Mouse (Mus musculus): Measurements from ENCODE around the gene Phlda1. TPM values are rescaled to one million over a fixed set of nuclear protein-coding genes. Genes with fewer than 3 reads are reported as not detected.
A peak's percentile ranks its signal among the peaks of the same experiment; 100 is the strongest.

Gene Phlda1
- polyA plus RNA-seq, 1 experiment from 2014 or later = 46.0 TPM

DNA sequence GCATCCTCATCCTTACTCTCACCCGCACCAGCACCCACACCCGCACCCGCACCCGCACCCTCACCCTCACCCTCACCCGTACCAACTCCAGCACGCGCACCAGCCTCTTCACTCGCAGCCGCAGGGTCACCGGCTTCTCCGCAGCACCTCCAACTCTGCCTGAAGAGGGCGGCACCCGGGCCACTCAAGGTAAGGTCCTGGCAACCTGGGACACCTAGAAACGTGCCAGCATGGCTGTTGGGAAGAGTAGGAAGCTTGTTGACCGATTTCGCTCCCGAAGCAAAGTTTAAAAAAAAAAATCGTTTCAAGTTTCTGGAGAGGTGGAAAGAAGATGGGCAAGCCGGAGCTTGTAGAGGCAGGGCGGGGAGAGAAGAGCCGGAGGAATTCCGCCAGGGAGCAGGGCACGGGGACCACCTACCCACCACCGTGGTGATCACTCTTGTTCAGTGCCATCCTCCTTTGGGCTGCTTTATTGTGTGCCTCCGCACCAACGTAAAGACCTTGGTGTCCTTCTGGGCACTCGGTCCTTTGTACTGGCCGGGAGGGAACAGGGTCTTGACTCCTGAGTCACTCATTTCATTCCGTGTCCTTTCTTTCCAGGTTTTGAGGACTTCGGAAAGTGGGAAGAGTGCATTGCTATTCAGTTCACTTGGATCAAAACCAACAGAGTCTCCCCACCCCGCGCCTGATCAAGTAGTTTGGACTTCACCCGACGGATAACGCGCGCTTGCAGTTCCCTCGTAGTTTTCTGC is 1.6 kb downstream of the Phlda1 start:
- ATAC-seq (replicated peaks; ENCODE audit: low FRiP score, low TSS enrichment, low read depth) = peak; percentile 14; the same call in 1 of the 2 replicates

DNA sequence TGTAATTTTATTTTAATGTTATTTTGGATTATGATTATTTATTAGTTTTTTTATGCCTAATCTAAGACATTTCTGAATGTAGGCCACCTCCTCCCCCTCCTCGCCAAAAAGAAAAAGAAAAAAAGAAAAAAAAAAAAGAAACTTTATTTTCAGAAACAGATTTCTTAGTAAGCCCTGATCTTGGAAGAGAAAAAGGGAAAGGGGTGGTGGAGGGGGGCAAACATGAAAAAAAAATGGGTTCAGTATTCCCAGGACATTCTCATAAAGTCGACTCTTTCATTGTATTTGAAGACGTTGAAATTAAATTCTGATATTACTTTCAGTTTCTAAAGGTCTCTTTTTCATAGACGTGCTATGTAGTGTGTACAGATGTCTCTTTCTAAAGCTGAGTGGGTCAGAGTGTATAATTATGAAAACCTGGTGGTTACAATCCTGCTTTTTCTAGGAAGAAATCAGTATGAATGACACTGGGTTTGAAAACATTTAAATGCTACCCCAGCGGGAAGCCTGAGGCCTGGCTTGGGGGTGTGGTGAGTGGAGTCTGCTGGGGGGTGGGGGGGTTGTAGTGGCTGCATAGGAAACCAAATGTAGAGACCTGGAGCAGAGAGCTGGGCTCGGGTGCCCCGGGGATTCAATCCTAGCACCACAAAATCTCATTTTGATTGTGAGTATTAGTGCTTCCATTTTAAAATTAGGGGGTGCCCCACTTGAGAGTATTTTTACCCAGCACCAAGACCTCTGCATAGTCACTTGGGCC is 2.4 kb downstream of the Phlda1 start:
- H3K4me2 ChIP-seq (ENCODE audit: low read length) = peak overlapping the region; percentile 73
- H3K36me3 ChIP-seq (ENCODE audit: control insufficient read depth, insufficient read depth, low read length) = peaks cover 6% of the 10 kb centered on the region; the same call in 1 of the 2 replicates
- WGBS = 6% methylated on average over 7 of the region's 7 CpGs
- H3K4me1 ChIP-seq (replicated peaks; ENCODE audit: control insufficient read depth, insufficient read depth, low read length) = peaks cover 39% of the 10 kb centered on the region
- peak overlapping the region; percentile 72 for H3K4me3 ChIP-seq (ENCODE audit: low read depth, low read length)
- DNase-seq (ENCODE audit: low spot score) = no peak
- peak overlapping the region; percentile 87 for H3K9ac ChIP-seq (ENCODE audit: low read length)
- peak overlapping the region; percentile 95 for H3K27ac ChIP-seq (ENCODE audit: low read depth)
- no peaks in the 10 kb centered on the region for H3K9me3 ChIP-seq (ENCODE audit: control insufficient read depth, low read length)
- no peak for ATAC-seq (replicated peaks; ENCODE audit: low FRiP score, low TSS enrichment, low read depth)
- H3K27me3 ChIP-seq (replicated peaks; ENCODE audit: control insufficient read depth, insufficient read depth, low read length) = no peaks in the 10 kb centered on the region

More for the DNA sequence above, 1.6 kb downstream of the Phlda1 start:
- whole genome bisulfite sequencing = under 1% methylated on average over 37 of the region's 38 CpGs
- Histone ChIP-seq H3K36me3 (ENCODE audit: control insufficient read depth, insufficient read depth, low read length) (peaks cover 6% of the 10 kb centered on the region; the same call in 1 of the 2 replicates), H3K27me3 (replicated peaks; ENCODE audit: control insufficient read depth, insufficient read depth, low read length) (no peaks in the 10 kb centered on the region), H3K27ac (ENCODE audit: low read depth) (peak overlapping the region; percentile 95), H3K4me1 (replicated peaks; ENCODE audit: control insufficient read depth, insufficient read depth, low read length) (peaks cover 39% of the 10 kb centered on the region), H3K9me3 (ENCODE audit: control insufficient read depth, low read length) (no peaks in the 10 kb centered on the region), H3K4me2 (ENCODE audit: low read length) (peak overlapping the region; percentile 73), H3K9ac (ENCODE audit: low read length) (peak overlapping the region; percentile 87), H3K4me3 (ENCODE audit: low read depth, low read length) (peak overlapping the region; percentile 72)
- DNase-seq (ENCODE audit: low spot score) = peak; percentile 78

GRCm38 (mm10) chr10:111509103-111509784 is 3.2 kb downstream of the Phlda1 start:
- Histone ChIP-seq H3K4me1 (replicated peaks; ENCODE audit: control insufficient read depth, insufficient read depth, low read length) (peaks cover 32% of the 10 kb centered on the region), H3K36me3 (ENCODE audit: control insufficient read depth, insufficient read depth, low read length) (peaks cover 6% of the 10 kb centered on the region; the same call in 1 of the 2 replicates), H3K4me3 (ENCODE audit: low read depth, low read length) (peak overlapping the region; percentile 72), H3K9me3 (ENCODE audit: control insufficient read depth, low read length) (no peaks in the 10 kb centered on the region), H3K27me3 (replicated peaks; ENCODE audit: control insufficient read depth, insufficient read depth, low read length) (no peaks in the 10 kb centered on the region), H3K27ac (ENCODE audit: low read depth) (0 out of 2 replicates have a peak overlapping the region, but pooled peaks have one; percentile 2), H3K9ac (ENCODE audit: low read length) (peak overlapping the region; percentile 87), H3K4me2 (ENCODE audit: low read length) (peak overlapping the region; percentile 73)
- DNase-seq (ENCODE audit: low spot score) (no peak), ATAC-seq (replicated peaks; ENCODE audit: low FRiP score, low TSS enrichment, low read depth) (no peak)
- WGBS = 27% methylated on average over 8 of the region's 8 CpGs

DNA sequence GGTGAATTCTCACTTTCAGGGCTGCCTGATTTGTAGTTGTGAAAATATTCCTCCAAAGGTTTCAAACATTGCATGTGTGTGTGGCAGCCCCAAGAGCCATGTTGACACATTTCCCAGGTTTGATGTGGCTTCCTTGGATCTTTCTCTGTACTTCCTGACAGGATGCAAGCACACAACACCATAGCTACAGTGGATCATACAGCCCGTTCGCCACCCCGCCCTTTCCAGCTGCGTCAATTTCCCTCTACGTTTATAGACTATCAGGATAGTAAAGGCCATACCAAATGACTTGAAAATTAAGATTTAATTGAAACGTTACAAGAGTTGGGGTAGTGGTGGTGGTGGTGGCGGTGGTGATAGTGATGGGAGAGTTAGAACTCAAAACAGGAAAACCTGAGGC is 3.9 kb downstream of the Phlda1 start:
- 0 out of 2 replicates have a peak overlapping the region, but pooled peaks have one; percentile 2 for H3K27ac ChIP-seq (ENCODE audit: low read depth)
- DNase-seq (ENCODE audit: low spot score) (no peak), ATAC-seq (replicated peaks; ENCODE audit: low FRiP score, low TSS enrichment, low read depth) (no peak)
- peak overlapping the region; percentile 87; the same call in 1 of the 2 replicates for H3K9ac ChIP-seq (ENCODE audit: low read length)
- 78% methylated on average over 7 of the region's 7 CpGs for WGBS
- H3K36me3 ChIP-seq (ENCODE audit: control insufficient read depth, insufficient read depth, low read length) = peaks cover 6% of the 10 kb centered on the region; the same call in 1 of the 2 replicates
- H3K4me3 ChIP-seq (ENCODE audit: low read depth, low read length) = no peak overlapping the region
- H3K4me1 ChIP-seq (replicated peaks; ENCODE audit: control insufficient read depth, insufficient read depth, low read length) = peaks cover 31% of the 10 kb centered on the region
- H3K27me3 ChIP-seq (replicated peaks; ENCODE audit: control insufficient read depth, insufficient read depth, low read length) = no peaks in the 10 kb centered on the region
- H3K4me2 ChIP-seq (ENCODE audit: low read length) = peak overlapping the region; percentile 73; the same call in 1 of the 2 replicates
- no peaks in the 10 kb centered on the region for H3K9me3 ChIP-seq (ENCODE audit: control insufficient read depth, low read length)

GRCm38 (mm10) chr10:111510798-111511197 is 4.7 kb downstream of the Phlda1 start:
- peaks cover 6% of the 10 kb centered on the region; the same call in 1 of the 2 replicates for H3K36me3 ChIP-seq (ENCODE audit: control insufficient read depth, insufficient read depth, low read length)
- H3K4me3 ChIP-seq (ENCODE audit: low read depth, low read length) = no peak overlapping the region
- H3K9me3 ChIP-seq (ENCODE audit: control insufficient read depth, low read length) = no peaks in the 10 kb centered on the region
- DNase-seq (ENCODE audit: low spot score) (no peak), ATAC-seq (replicated peaks; ENCODE audit: low FRiP score, low TSS enrichment, low read depth) (no peak)
- peaks cover 35% of the 10 kb centered on the region for H3K4me1 ChIP-seq (replicated peaks; ENCODE audit: control insufficient read depth, insufficient read depth, low read length)
- WGBS = 39% methylated on average over 7 of the region's 7 CpGs
- H3K27ac ChIP-seq (ENCODE audit: low read depth) = 0 out of 2 replicates have a peak overlapping the region, but pooled peaks have one; percentile 8
- no peak overlapping the region for H3K4me2 ChIP-seq (ENCODE audit: low read length)
- no peak overlapping the region for H3K9ac ChIP-seq (ENCODE audit: low read length)
- no peaks in the 10 kb centered on the region for H3K27me3 ChIP-seq (replicated peaks; ENCODE audit: control insufficient read depth, insufficient read depth, low read length)

- no peak for ATAC-seq (replicated peaks; ENCODE audit: low FRiP score, low TSS enrichment, low read depth)
- Histone ChIP-seq H3K9ac (ENCODE audit: low read length) (no peak overlapping the region), H3K4me3 (ENCODE audit: low read depth, low read length) (no peak overlapping the region), H3K27me3 (replicated peaks; ENCODE audit: control insufficient read depth, insufficient read depth, low read length) (no peaks in the 10 kb centered on the region), H3K36me3 (ENCODE audit: control insufficient read depth, insufficient read depth, low read length) (peaks cover 6% of the 10 kb centered on the region; the same call in 1 of the 2 replicates), H3K27ac (ENCODE audit: low read depth) (peak overlapping the region; percentile 43; the same call in 1 of the 2 replicates), H3K4me2 (ENCODE audit: low read length) (no peak overlapping the region), H3K9me3 (ENCODE audit: control insufficient read depth, low read length) (no peaks in the 10 kb centered on the region), H3K4me1 (replicated peaks; ENCODE audit: control insufficient read depth, insufficient read depth, low read length) (peaks cover 47% of the 10 kb centered on the region)
- 40% methylated on average over 10 of the region's 10 CpGs for WGBS
- no peak for DNase-seq (ENCODE audit: low spot score)
Observed at GRCm38 (mm10) chr10:111512036-111512568, 6.0 kb downstream of the Phlda1 start.

- 89% methylated on average over 5 of the region's 5 CpGs for WGBS
- Histone ChIP-seq H3K27me3 (replicated peaks; ENCODE audit: control insufficient read depth, insufficient read depth, low read length) (no peaks in the 10 kb centered on the region), H3K27ac (ENCODE audit: low read depth) (no peak overlapping the region), H3K4me1 (replicated peaks; ENCODE audit: control insufficient read depth, insufficient read depth, low read length) (peaks cover 46% of the 10 kb centered on the region), H3K4me3 (ENCODE audit: low read depth, low read length) (no peak overlapping the region), H3K4me2 (ENCODE audit: low read length) (no peak overlapping the region), H3K9ac (ENCODE audit: low read length) (no peak overlapping the region), H3K36me3 (ENCODE audit: control insufficient read depth, insufficient read depth, low read length) (peaks cover 3% of the 10 kb centered on the region; the same call in 1 of the 2 replicates), H3K9me3 (ENCODE audit: control insufficient read depth, low read length) (no peaks in the 10 kb centered on the region)
- no peak for DNase-seq (ENCODE audit: low spot score)
- no peak for ATAC-seq (replicated peaks; ENCODE audit: low FRiP score, low TSS enrichment, low read depth)
Observed at GRCm38 (mm10) chr10:111514282-111514885, 8.3 kb downstream of the Phlda1 start.

Measured in intestine, embryonic 14.5 days (tissue).